Mouse (Mus musculus) liver, postnatal 0 days (tissue): ENCODE results near the gene Pold1.

ENCODE experiments used
- CTCF ChIP-seq: sonication (generic); IDR thresholded peaks from 2 replicates; pipeline ENCODE4 v1.5.1; 2016; ENCODE audit warnings: antibody characterized with exemption, low read depth
- EP300 ChIP-seq: IDR thresholded peaks from 2 replicates; pipeline ENCODE4 v1.6.1; 2016; ENCODE audit warnings: antibody characterized with exemption, low read depth, mild to moderate bottlenecking

- TF ChIP-seq CTCF: no peak
- TF ChIP-seq EP300: no peak
Observed at GRCm38 (mm10) chr7:44552141-44552908, 3.7 kb upstream of the Pold1 start.
